26 mouse cellular contexts compared by ENCODE assay signal in the genomic region with DNA sequence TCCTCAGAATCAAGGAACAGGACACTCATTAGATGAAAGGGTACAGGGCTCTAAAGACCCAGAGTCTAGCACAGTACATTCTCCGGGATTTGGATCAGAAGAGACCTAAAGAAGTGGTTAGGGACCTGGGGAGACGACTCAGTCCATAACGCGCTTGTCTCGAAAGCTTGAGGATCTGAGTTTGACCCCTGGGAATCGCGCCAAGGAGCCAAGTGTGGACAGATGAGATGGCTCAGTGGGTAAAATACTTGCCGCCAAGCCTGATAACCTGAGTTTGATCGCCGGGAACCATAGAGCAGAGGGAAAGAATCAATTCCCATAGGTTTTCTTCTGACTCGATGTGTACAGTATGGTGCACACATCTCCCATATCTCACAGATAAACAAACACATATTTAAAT.
"Had no signal": no experiment of that assay in that cellular context is flagged by ENCODE, and none has a peak within 500 bp of the region (broad histone marks: within the 10 kb centered on the region; RNA-seq: fewer than 3 reads in every experiment).

No protein-coding gene starts in this region.

- H3K27me3 ChIP-seq: embryonic facial prominence, embryonic 12.5 days; embryonic facial prominence, embryonic 13.5 days; embryonic facial prominence, embryonic 15.5 days; forebrain, embryonic 12.5 days; forebrain, embryonic 13.5 days; forebrain, embryonic 15.5 days had no signal

- ATAC-seq: forebrain, embryonic 13.5 days; forebrain, embryonic 14.5 days; forebrain, embryonic 15.5 days; forebrain, embryonic 16.5 days; forebrain, postnatal 0 days had no signal

- H3K27ac ChIP-seq: embryonic facial prominence, embryonic 10.5 days; embryonic facial prominence, embryonic 12.5 days; embryonic facial prominence, embryonic 13.5 days; embryonic facial prominence, embryonic 15.5 days; forebrain, embryonic 10.5 days; forebrain, embryonic 12.5 days; forebrain, embryonic 13.5 days; forebrain, embryonic 15.5 days; gastrocnemius, adult 2 months; heart, adult 2 months had no signal

- H3K9ac ChIP-seq: embryonic facial prominence, embryonic 12.5 days; embryonic facial prominence, embryonic 13.5 days; embryonic facial prominence, embryonic 15.5 days; forebrain, embryonic 12.5 days; forebrain, embryonic 13.5 days; forebrain, embryonic 15.5 days; forebrain, postnatal 0 days had no signal

- H3K4me3 ChIP-seq: embryonic facial prominence, embryonic 10.5 days; embryonic facial prominence, embryonic 12.5 days; embryonic facial prominence, embryonic 13.5 days; embryonic facial prominence, embryonic 15.5 days; erythroblast, embryonic 14.5 days; forebrain, embryonic 10.5 days; forebrain, embryonic 12.5 days; forebrain, embryonic 13.5 days; forebrain, embryonic 15.5 days; gastrocnemius, adult 2 months; heart, adult 2 months had no signal

- H3K4me1 ChIP-seq: forebrain, embryonic 13.5 days had no signal

- H3K36me3 ChIP-seq: embryonic facial prominence, embryonic 10.5 days; embryonic facial prominence, embryonic 12.5 days; embryonic facial prominence, embryonic 13.5 days; embryonic facial prominence, embryonic 15.5 days; forebrain, embryonic 10.5 days; forebrain, embryonic 12.5 days; forebrain, embryonic 15.5 days had no signal

- H3K4me2 ChIP-seq: embryonic facial prominence, embryonic 12.5 days; embryonic facial prominence, embryonic 13.5 days; embryonic facial prominence, embryonic 15.5 days; forebrain, embryonic 12.5 days; forebrain, embryonic 13.5 days; forebrain, embryonic 15.5 days had no signal

- H3K9me3 ChIP-seq: embryonic facial prominence, embryonic 10.5 days; embryonic facial prominence, embryonic 12.5 days; embryonic facial prominence, embryonic 13.5 days; embryonic facial prominence, embryonic 15.5 days; forebrain, embryonic 10.5 days; forebrain, embryonic 12.5 days; forebrain, embryonic 13.5 days; forebrain, embryonic 15.5 days had no signal

- DNase-seq: cerebellum, adult 8-10 months; cerebellum, adult 9-10 months; cerebellum, adult 9-11 months; cerebellum, postnatal 25 days; cerebellum, postnatal 36 days; embryo, embryonic 11 days; forebrain, postnatal 0 days; gastrocnemius, adult 2 months; gastrocnemius, postnatal 10 days; gastrocnemius, postnatal 14 days; gastrocnemius, postnatal 25 days; gastrocnemius, postnatal 36 days; heart, adult 11 months; heart, adult 18-20 months; heart, adult 2 months had no signal
